Mouse (Mus musculus): ENCODE measurements around the gene Rnf150. TPM values are rescaled to one million over a fixed set of nuclear protein-coding genes. Genes with fewer than 3 reads are reported as not detected.

The Rnf150 gene
- polyA plus RNA-seq, 3 experiments from 2014 or later = not detected

- no peak for ATAC-seq
Measured at GRCm38 (mm10) chr8:82943223-82944006, 80.3 kb downstream of the Rnf150 start.

DNA sequence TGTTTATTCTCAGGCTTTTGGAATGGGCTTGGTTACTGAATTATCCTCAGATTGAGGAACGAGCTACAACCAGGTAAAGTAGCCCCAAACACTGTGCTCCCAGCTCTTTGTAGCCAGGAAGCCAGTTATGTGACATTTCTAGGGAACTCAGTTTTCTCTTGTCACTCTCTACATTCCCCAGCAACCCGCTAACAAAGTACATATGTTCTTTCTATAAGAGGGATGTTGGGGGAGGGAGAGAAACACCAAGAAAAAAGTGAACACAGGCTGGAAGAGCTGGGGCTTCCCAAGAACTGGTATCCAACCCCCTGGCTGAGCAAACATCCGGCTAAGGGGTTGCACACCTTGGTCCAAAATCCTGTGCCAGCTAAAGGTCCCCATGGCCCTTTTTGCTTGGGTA lies 82.7 kb downstream of the Rnf150 start:
- ATAC-seq = no peak

GRCm38 (mm10) chr8:82946658-82947057 lies 83.5 kb downstream of the Rnf150 start:
- no peak for ATAC-seq

DNA sequence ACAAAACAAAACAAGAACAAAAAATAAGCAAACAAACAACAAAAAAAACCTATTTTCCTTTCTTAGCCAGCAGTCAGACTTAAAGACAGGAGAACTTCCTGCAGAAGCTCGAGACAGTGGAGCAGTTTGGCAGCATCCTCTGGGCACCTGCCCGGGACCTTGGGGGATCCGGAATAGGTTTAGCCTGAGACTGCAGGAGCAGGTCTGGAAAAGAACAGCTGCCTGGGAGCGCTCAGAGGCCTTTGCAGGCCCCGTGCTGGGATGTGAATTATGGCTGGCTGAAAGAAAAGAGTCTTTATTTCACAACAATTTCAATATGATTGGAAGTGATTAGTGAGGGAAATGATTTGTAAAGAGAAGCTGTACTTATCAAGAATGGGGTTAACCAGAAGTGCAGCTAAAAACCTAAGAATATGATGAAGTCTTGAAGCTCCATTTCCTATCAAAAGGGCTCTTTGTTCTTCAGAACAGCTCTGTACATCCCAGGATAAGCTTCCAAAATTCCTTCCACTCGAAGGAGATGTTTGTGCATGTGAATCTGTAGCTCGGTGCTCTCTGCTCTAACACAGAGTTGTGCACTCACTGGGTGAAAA lies 92.1 kb downstream of the Rnf150 start:
- no peak for ATAC-seq

GRCm38 (mm10) chr8:82959491-82959890 lies 96.3 kb downstream of the Rnf150 start:
- no peak for ATAC-seq

DNA sequence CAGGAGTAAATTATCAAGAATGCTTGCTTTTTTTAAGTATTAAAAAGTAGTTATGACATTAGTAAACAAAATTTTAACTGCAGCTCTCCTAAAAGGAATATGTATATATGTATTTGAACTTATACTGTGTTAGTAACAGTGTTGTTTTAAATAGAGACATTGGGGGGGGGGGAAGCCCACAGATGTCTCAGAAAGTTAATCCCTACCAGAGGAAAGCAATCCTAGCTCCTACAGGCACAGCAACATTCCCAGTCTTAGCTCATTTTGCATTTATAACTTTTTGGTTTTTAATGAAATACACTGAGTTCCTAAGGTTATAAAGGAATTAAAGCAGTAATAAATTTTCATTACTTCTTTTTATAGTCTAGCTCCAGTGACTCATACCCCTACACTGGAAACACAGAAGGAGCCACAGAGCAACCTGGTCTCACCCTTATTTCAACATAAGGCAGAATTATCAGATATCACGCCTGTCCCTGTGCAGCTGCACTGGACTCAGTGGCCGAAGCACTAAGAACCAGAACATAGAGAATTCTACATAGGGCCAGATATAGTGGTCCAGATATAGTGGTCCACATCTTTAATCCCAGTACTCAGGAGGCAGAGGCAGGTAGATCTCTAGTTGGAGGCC lies 96.9 kb downstream of the Rnf150 start:
- no peak for ATAC-seq

DNA sequence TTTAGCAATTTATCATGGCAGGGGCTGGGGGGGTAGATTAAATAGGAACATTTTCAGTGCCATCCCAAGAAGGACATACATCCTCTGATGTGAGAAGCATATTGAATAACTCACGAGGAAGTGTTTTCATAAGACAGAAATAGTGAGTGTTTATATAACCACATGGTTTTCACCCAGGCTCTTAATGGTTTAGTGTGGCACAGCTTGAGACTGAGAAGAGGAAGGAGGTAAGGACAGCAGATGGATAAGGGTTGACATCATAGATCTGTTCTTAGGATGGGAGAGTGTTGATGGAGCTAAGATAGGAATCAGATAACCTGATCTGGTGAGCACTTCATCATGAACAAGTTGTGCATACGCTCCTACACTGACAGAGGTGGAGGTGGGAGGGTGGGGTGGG lies 101.4 kb downstream of the Rnf150 start:
- ATAC-seq = no peak

DNA sequence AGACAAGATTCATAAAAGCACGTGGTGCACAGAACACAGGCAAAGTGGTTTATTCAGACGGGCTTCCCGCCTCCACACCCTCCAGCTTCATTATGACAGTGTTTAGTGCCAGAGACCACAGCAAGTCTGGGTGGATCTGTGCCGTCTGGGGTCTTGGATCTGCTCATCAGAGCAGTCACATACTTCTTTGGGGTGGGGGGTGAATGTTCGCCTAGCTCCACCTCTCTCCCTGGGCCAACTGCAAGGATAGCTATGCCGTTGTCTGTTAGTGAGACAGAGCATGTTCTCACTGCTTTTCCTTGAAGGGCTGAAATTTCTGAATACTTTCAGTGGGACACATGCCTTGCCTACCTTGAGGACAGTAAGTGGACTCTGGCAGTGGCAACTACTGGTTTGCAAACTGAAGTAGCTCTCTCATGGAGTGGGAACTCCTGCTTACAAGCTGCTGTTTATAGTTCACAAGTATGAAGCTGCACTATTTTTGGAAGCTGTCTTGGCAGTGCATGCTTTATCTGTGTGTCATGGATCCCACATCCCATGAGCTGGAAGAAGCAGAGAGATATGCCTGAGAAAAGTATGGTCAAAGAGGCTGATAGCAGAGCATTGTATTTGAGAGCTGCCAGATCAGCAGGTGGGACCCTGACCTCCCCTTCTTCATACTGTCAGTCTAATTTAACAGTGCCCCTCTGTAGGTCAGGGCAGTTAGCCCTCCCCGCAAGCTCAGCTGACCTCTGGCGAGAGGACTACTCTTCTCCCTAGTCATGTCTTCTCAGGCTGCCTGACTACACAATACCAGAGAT lies 104.9 kb downstream of the Rnf150 start:
- ATAC-seq = no peak

DNA sequence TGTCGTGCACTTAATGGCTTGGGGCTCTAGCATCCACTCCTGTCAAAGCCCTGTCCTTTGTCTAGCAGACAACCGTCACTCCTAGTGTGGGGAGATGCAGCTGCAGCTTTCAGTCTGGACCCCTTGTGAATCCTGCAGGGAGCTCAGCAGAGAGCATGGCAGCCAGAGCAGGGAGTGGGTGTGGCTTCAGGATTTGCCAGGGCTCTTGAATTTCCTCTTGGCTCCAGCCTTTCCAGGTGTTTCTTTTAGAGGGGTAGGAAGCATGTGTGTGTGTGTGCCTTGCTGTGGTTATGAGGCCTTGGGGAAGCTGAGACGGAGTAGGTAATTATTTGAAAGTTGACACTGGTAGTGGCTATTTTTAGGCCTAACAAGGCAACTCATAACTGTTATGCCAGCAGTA lies 106.8 kb downstream of the Rnf150 start:
- ATAC-seq = no peak

DNA sequence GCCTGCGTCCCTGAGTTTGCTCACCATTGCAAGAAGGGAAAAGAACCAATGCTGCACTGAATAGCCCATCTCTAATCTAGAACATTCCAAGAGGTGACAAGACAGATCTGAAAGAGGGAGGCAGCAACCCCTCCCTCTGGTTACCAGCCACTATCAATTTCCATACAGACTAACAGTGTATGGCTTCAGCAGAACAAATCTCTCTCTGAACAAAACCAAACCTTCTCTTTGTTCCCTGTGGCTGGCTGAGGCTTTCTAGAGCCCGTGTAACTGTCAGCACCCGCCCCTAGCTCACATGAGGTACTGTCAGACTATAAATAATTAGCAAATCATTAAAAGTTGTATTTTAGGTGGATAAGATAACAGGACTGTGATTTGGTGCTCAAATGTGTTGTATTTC lies 109.7 kb downstream of the Rnf150 start:
- no peak for ATAC-seq

GRCm38 (mm10) chr8:82973331-82973730 lies 110.2 kb downstream of the Rnf150 start:
- ATAC-seq = no peak

- no peak for ATAC-seq
Measured at GRCm38 (mm10) chr8:82981244-82981855, 118.2 kb downstream of the Rnf150 start.

GRCm38 (mm10) chr8:82982873-82983272 lies 119.7 kb downstream of the Rnf150 start:
- ATAC-seq = no peak

GRCm38 (mm10) chr8:82983301-82983700 lies 120.1 kb downstream of the Rnf150 start:
- ATAC-seq = no peak

DNA sequence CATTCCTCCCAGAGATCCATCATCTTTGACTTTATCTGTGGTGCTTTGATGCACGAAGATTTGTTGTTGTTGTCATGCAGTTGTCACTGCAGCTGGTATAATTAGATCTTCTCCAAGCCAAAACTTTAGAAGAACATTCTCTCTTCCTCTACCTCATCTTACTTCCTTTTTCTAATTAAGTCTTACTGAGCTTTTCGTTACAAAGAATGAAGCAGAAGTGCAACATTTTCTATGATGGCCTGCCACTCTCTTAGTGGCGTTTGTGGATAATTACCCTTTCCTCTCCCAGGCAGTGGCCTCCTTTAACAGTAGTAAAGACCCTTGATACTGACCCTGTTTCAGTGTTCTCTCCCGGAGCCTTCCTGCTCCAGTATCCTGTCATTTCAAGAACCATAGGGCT lies 128.9 kb downstream of the Rnf150 start:
- no peak for ATAC-seq

DNA sequence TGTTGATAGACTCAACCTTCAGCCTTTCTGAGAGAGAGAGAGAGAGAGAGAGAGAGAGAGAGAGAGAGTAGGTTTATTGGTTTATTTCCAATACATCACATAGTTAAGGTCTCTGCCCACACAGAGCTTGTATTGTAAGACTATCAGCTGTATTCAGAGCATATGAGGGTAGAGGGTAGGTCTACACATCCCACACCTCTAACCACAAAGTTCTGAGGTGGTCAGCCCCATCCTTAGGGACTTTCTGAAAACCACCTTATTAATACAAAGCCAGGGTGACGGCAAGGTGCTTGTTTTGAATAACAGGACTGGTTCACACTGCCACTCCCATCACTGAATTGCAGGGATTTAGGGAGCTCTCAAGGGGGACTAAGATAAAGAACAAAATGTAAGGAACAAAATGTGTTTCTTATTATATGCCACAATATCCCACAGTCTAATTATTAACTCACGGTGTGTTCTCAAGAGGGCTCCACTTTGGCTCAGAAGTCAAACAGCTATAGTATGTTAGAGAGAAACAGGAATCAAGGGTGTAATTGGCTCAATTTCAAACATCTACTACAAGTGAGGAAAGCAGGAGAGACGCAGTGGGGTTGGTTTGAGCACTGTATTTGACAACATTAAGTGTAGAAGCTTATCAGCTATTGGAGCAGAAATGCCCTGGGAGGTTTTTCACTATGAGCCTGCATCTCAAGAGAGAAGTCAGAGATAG lies 132.7 kb downstream of the Rnf150 start:
- ATAC-seq = no peak

DNA sequence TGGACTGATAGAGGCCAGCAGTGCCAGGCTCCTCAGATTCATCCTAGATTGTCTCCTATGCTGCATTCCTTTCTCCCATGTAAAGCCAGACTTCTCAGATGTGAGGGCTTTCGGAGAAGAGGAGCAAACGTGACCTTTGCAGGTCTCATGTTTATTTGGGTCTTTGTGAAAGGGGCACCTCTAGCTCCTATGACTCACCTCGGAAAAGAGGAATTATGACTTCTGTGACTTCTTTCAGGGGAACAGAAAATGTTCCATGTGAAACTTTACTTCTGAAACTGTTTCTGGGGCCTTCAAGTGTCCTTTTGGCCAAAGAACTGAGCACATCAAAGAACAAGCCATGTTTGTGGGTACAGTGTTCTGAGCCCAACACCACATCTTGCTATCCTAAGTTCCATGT lies 133.7 kb downstream of the Rnf150 start:
- no peak for ATAC-seq

DNA sequence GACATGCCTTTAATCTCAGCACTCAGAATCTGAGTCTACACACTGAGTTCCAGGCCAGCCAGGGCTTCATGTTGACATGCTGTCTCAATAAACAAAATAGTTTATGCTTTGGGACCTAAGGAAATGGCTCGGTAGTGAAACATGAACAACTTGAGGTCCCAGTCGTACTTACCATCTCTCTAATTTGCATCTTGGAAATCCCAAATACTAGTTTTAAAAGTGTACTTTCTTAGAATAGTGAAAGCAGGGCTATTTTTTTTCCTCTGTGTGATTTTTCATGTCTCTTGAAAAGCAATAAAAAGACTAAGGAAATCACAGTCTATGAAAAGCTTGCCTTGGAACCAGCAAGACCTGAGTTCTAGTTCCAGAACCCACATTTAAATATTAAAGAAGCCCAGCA lies 135.6 kb downstream of the Rnf150 start:
- ATAC-seq = no peak

GRCm38 (mm10) chr8:83003187-83003586 lies 140.0 kb downstream of the Rnf150 start:
- no peak for ATAC-seq

DNA sequence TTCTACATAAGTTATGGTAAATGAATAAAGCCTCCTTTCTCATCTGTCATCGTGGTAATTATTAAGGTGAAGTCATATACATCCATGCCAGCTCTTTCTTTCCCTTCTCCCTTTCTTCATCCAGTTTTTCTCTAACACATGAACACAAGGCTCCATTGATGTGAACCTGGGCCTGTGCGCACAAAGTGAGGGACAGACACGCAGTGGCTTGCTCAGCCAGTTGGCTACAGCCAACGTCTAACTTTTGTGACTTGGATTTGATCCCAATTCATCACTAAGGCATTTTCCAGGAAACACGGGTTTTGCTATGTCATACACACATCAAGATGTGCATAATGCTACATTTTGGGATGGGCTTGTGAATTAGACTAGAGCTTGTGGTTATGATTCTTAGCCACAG lies 146.3 kb downstream of the Rnf150 start:
- no peak for ATAC-seq

DNA sequence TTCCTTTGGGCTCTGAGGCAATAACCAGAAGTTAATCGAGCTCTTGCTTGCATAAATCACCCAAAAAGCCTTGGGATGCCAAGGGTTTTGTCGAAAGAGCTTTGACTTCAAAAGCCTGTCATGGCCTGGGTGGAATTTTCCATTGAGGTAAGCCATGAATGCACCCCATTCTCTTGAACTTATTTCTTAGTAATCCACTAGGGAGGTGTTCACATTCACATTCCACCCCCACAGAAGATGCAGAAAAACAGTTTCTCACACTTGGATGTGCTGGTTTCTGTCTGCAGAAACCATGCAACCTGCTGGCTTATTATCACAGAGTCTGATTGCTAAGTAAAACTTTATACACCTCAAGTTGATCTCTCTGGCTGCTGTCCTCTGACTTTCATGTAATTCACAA lies 148.1 kb downstream of the Rnf150 start:
- ATAC-seq = no peak

GRCm38 (mm10) chr8:83011758-83012157 lies 148.6 kb downstream of the Rnf150 start:
- ATAC-seq = no peak

Measured in inflammation-experienced regulatory T-cells, adult 6 months (primary cell).